Mouse (Mus musculus) liver, postnatal 0 days (tissue): Measurements from ENCODE around the gene Gm10160.

ENCODE experiments used
- CTCF ChIP-seq: sonication (generic); IDR thresholded peaks from 2 replicates; pipeline ENCODE4 v1.5.1; 2016; ENCODE audit warnings: antibody characterized with exemption, low read depth
- EP300 ChIP-seq: IDR thresholded peaks from 2 replicates; pipeline ENCODE4 v1.6.1; 2016; ENCODE audit warnings: antibody characterized with exemption, low read depth, mild to moderate bottlenecking

DNA sequence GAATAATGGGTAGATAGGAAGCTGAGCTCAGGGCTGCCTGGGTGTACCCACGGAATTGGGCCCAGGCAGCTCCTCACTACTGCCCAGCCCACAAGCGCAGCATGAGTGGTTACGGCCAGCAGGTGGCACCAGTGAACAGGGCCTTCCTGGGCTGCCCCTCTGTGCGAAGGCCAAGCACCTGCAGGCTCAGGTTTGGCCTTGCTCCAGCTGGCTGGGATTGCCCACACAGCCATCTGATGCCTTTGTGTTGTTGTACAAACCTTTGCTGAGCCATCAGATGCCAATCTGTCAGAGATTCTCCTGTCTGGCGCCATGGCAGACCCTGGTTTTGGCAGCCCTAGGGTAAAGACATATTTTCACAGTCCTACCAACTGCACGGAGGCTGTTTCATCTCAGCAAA, 12.6 kb upstream of the Gm10160 start:
- TF ChIP-seq CTCF = peak; percentile 96
- no peak for TF ChIP-seq EP300
